Mouse (Mus musculus) limb, embryonic 13.5 days (tissue): ENCODE results near the gene Slc16a10. TPM values are rescaled to one million over a fixed set of nuclear protein-coding genes. Genes with fewer than 3 reads are reported as not detected.

Experiments used
- ATAC-seq: fragments of 200-750 bp; cut with Nextera tagmentation; 2 replicates; pipeline ENCODE4 v1.8.0; 2017; ENCODE audit warnings: low read depth, moderate number of reproducible peaks, moderate TSS enrichment; ENCODE audit not compliant: low FRiP score
- H3K27ac ChIP-seq: fragments of 300-500 bp; sonication (generic); 2 replicates; pipeline ENCODE4 v1.5.1; 2015; ENCODE audit warnings: inconsistent platforms, mild to moderate bottlenecking, moderate library complexity
- H3K27me3 ChIP-seq: fragments of 300-500 bp; sonication (generic); 2 replicates; pipeline ENCODE4 v1.6.1; 2015; ENCODE audit warnings: mild to moderate bottlenecking, inconsistent platforms
- H3K36me3 ChIP-seq: fragments of 300-500 bp; sonication (generic); 2 replicates; pipeline ENCODE4 v1.6.1; 2015; ENCODE audit warnings: inconsistent platforms, mild to moderate bottlenecking, moderate library complexity
- H3K4me1 ChIP-seq: fragments of 300-500 bp; sonication (generic); 2 replicates; pipeline ENCODE4 v1.6.1; 2015; ENCODE audit warnings: inconsistent platforms
- H3K4me2 ChIP-seq: fragments of 300-500 bp; sonication (generic); replicated peaks from 2 replicates; pipeline ENCODE4 v1.6.1; 2015; ENCODE audit warnings: inconsistent platforms, mild to moderate bottlenecking, moderate library complexity
- H3K4me3 ChIP-seq: fragments of 300-500 bp; sonication (generic); 2 replicates; pipeline ENCODE4 v1.5.1; 2015; ENCODE audit warnings: moderate library complexity, mild to moderate bottlenecking, inconsistent platforms
- H3K9ac ChIP-seq: fragments of 300-500 bp; sonication (generic); 2 replicates; pipeline ENCODE4 v1.6.1; 2015; ENCODE audit warnings: mild to moderate bottlenecking, inconsistent platforms
- H3K9me3 ChIP-seq: fragments of 300-500 bp; sonication (generic); 2 replicates; pipeline ENCODE4 v1.6.1; 2016; ENCODE audit warnings: inconsistent platforms
- WGBS: fragments of 180-500 bp; shearing (Covaris S2); methylation state at CpG from one replicate; pipeline ENCODE4 v1.1.7; 2015; 5-methylcytosine and 5-hydroxymethylcytosine counted together
- polyA plus RNA-seq: library from polyadenylated mRNA; unstranded; fragments of >200 nt; fragmentation: Nextera tagmentation; extraction: Ambion mirVana; gene quantifications from 2 replicates; pipeline ENCODE4 v1.2.1, GENCODE M21; 2015

Slc16a10 gene
- polyA plus RNA-seq, 1 experiment from 2014 or later = 7.9 TPM

DNA sequence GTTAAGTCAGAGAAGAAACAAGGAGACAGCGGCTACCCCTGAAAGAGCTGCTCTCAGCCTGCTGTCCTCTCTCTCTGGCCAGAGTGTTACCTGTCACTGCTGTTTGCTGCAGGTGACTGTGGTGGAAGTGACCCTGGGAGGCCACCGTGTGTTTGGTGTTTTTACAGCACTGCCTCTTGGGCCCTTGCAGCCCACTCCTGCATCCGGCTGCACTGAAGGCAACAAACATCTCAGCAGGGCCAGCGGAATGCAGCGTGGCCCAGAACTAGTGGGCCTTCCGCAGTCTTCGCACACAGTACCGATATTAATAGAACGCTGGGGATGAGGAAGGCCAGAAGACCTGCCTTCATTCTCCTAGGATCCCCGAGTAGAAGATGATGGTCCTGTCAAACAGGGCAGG is 27.5 kb upstream of the Slc16a10 start:
- ATAC-seq = no peak

DNA sequence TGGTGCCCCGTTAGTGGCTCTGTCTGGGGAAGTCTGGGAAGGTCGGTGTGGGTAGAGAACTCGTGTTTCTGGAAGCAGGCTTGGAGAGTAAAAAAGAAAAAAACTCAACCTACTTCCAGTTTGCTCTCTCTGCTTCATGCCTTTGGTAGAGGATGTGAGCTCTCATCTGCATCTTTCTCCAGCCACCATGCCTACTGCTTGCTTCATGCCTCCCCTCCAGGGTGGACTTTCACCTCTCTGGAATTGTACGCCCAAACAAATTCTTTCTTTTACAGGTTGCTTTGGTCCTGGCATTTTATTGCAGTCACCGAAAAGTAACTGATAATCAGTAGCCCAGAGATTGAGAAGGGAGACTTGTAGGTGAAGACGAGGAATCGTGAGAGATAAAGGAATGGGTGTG is 27.0 kb upstream of the Slc16a10 start:
- no peak overlapping the region for H3K9ac ChIP-seq
- WGBS = 83% methylated on average over 7 of the region's 7 CpGs

More for the DNA sequence above, 27.5 kb upstream of the Slc16a10 start:
- Histone ChIP-seq H3K9me3 (no peaks in the 10 kb centered on the region), H3K36me3 (no peaks in the 10 kb centered on the region), H3K27ac (no peak overlapping the region), H3K9ac (no peak overlapping the region), H3K27me3 (no peaks in the 10 kb centered on the region), H3K4me3 (no peak overlapping the region), H3K4me2 (no peak overlapping the region), H3K4me1 (peaks cover 11% of the 10 kb centered on the region)
- WGBS = 87% methylated on average over 10 of the region's 10 CpGs

DNA sequence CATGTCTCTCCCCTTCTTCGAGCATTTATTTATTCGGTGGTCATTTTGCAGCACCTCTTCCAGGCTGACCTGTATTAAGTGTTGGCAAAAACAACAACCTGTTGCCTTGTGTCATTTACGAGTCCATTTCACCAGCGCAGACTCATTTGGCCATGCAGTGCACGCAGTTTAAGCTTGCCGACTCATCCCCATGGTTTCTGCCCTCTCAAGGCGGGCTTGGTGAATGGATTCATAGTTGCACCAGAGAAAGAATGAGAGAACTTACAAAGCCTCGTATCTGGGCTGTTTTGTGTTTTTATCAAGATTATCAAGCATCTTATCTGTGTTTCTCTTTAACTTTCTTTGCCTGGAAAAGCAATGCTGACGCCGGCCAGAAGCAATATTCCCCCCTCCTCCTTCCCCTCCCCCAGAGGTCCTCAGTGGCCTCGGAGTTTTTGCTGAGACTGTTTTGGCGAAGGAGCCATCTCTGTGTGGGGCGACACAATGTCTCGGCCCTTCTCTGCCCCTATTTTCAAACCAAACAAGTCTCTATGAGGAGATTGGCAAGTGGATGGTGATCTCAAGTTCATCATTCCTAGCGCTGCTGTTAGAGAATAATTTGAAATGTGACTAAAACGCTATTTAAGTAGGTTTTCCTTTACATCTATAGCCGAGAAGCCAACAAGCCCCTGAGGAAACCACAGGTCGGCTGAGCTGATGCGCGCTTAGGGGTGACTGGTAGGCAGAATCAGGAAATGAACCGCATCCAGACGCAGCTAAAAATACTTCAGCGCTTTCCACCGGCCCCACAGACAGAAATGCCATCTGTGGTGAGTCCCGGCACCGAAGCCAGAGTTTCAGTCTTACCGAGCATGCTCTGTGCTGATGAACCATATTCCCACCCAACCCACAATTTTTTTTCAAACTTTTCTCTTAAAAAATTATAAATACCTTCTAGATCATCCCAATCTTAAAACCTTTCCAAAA is 22.6 kb upstream of the Slc16a10 start:
- no peak overlapping the region for H3K27ac ChIP-seq
- H3K4me2 ChIP-seq = no peak overlapping the region
- ATAC-seq = no peak
- no peaks in the 10 kb centered on the region for H3K9me3 ChIP-seq
- H3K36me3 ChIP-seq = no peaks in the 10 kb centered on the region
- H3K9ac ChIP-seq = no peak overlapping the region
- no peaks in the 10 kb centered on the region for H3K27me3 ChIP-seq
- H3K4me3 ChIP-seq = no peak overlapping the region
- 84% methylated on average over 27 of the region's 27 CpGs for WGBS
- peaks cover 3% of the 10 kb centered on the region for H3K4me1 ChIP-seq

More for the DNA sequence above, 27.0 kb upstream of the Slc16a10 start:
- H3K9me3 ChIP-seq = no peaks in the 10 kb centered on the region
- ATAC-seq = no peak
- no peak overlapping the region for H3K4me3 ChIP-seq
- H3K27me3 ChIP-seq = no peaks in the 10 kb centered on the region
- H3K36me3 ChIP-seq = no peaks in the 10 kb centered on the region
- H3K27ac ChIP-seq = no peak overlapping the region
- peaks cover 11% of the 10 kb centered on the region for H3K4me1 ChIP-seq
- no peak overlapping the region for H3K4me2 ChIP-seq

DNA sequence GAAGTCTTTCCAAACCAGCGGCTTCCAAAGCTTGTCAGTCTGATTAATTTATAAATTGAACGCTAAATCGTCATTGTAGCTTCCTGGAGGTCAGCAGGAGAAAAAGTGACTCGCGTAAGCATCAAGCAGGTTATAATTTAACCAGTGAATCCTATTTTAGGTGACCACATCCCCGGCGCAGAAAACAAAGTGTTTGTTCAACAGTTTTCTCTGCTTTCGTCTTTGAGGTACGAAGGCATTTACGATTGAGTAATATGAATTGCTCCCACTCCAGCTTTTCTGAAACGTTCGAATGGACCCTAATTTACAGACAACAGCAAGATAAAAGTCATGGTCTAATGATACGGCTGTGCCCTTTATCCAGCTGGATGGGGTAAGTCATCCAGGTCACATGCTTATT is 21.9 kb upstream of the Slc16a10 start:
- Histone ChIP-seq H3K4me3 (no peak overlapping the region), H3K4me2 (no peak overlapping the region), H3K27ac (no peak overlapping the region), H3K27me3 (no peaks in the 10 kb centered on the region), H3K9me3 (no peaks in the 10 kb centered on the region), H3K9ac (no peak overlapping the region), H3K36me3 (no peaks in the 10 kb centered on the region), H3K4me1 (no peaks in the 10 kb centered on the region)
- 81% methylated on average over 13 of the region's 13 CpGs for WGBS
- ATAC-seq = no peak

DNA sequence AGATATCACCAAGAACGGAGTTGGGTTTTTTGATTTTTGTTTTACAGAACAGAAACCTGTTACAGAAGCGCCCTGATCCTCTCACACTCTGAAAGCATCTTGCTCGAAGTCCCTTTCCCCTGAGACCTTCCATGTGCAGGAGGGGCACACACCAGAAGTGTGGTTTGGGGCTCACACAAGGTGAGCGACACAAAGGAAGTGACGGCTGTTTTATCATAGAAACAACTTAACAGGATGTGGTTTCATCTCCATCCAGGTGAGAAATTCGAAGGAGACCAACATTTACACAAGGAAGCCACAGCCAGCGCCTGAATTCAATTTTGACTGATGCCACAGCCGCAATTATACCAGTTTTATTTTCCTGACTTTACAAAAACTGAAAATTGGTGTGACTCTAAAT is 21.3 kb upstream of the Slc16a10 start:
- no peak overlapping the region for H3K27ac ChIP-seq
- no peak overlapping the region for H3K9ac ChIP-seq
- no peaks in the 10 kb centered on the region for H3K4me1 ChIP-seq
- H3K27me3 ChIP-seq = no peaks in the 10 kb centered on the region
- no peak overlapping the region for H3K4me3 ChIP-seq
- no peak overlapping the region for H3K4me2 ChIP-seq
- 79% methylated on average over 8 of the region's 8 CpGs for WGBS
- ATAC-seq = no peak
- H3K9me3 ChIP-seq = no peaks in the 10 kb centered on the region
- H3K36me3 ChIP-seq = no peaks in the 10 kb centered on the region

DNA sequence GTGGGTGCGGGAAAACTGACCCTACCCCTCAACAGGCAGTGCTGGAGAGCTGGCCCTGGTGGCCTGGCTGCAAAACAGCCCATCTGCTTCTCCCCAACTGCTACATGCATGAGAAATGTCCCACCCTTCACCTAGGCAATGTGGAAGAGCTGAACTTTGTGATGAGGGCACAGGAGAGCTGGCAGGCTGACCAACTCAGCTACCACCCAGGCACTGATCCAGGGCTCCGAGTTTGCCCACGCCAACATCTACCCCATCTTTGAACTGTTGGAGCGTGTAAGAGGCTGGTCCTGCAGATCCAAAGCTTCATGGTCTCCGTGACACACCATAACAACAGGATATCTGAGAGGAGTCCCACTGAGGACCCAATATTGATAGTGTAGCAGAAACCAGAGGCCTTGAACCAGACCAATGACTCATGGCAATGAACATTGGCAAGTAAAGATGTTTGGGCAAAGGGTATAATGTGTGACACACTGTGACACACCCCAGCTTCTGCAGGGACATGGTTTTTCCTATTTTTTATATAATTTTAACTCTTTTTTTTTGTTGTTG is 19.7 kb upstream of the Slc16a10 start:
- no peak for ATAC-seq
- H3K36me3 ChIP-seq = no peaks in the 10 kb centered on the region
- no peak overlapping the region for H3K27ac ChIP-seq
- no peaks in the 10 kb centered on the region for H3K4me1 ChIP-seq
- no peak overlapping the region for H3K4me3 ChIP-seq
- no peak overlapping the region for H3K9ac ChIP-seq
- H3K4me2 ChIP-seq = no peak overlapping the region
- no peaks in the 10 kb centered on the region for H3K27me3 ChIP-seq
- no peaks in the 10 kb centered on the region for H3K9me3 ChIP-seq
- 87% methylated on average over 5 of the region's 5 CpGs for WGBS

DNA sequence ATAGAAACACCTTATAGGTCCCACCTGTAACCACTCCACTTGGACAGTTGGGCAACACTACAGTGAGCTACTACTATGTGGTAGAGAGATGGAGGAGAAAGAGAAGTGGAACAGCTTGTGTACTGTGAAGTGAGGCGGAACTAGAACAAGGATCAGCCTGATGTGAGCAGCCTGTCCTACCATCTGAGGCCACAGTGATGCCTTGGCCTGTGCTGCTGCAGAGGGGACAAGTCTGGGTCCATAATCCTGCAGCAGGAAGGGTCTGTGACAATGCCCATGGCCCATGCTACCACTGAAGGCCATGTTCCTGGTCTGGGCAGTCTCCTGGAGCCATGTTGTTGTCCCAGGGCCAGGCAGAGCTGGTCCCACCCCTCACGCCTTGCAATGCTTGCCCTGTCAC is 19.2 kb upstream of the Slc16a10 start:
- Histone ChIP-seq H3K9ac (no peak overlapping the region), H3K36me3 (no peaks in the 10 kb centered on the region), H3K4me1 (no peaks in the 10 kb centered on the region), H3K27me3 (no peaks in the 10 kb centered on the region), H3K27ac (no peak overlapping the region), H3K4me3 (no peak overlapping the region), H3K9me3 (no peaks in the 10 kb centered on the region), H3K4me2 (no peak overlapping the region)
- ATAC-seq = no peak
- 93% methylated on average over 2 of the region's 2 CpGs for WGBS

DNA sequence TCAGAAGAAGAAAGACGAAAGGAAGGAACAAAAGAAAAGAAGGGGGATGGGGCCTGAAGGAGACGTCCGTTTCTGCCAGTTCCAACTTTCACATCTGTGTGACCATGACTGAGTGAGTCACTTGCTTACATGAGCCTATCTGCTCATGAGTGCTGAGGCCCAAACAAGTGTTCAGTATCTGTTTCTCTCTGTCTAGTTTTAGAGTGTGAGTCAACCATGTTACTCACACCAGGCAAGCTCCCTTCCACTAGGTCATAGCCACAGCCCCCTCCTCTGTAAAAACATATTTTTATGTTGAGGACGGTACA is 10.4 kb upstream of the Slc16a10 start:
- Histone ChIP-seq H3K4me1 (0 out of 2 replicates have a peak, but pooled peaks cover 8% of the 10 kb centered on the region), H3K27ac (peak overlapping the region; percentile 48; the same call in 1 of the 2 replicates), H3K27me3 (no peaks in the 10 kb centered on the region), H3K4me3 (no peak overlapping the region), H3K36me3 (no peaks in the 10 kb centered on the region), H3K9ac (no peak overlapping the region), H3K9me3 (no peaks in the 10 kb centered on the region), H3K4me2 (no peak overlapping the region)
- ATAC-seq = no peak
- 63% methylated on average over 4 of the region's 4 CpGs for WGBS

DNA sequence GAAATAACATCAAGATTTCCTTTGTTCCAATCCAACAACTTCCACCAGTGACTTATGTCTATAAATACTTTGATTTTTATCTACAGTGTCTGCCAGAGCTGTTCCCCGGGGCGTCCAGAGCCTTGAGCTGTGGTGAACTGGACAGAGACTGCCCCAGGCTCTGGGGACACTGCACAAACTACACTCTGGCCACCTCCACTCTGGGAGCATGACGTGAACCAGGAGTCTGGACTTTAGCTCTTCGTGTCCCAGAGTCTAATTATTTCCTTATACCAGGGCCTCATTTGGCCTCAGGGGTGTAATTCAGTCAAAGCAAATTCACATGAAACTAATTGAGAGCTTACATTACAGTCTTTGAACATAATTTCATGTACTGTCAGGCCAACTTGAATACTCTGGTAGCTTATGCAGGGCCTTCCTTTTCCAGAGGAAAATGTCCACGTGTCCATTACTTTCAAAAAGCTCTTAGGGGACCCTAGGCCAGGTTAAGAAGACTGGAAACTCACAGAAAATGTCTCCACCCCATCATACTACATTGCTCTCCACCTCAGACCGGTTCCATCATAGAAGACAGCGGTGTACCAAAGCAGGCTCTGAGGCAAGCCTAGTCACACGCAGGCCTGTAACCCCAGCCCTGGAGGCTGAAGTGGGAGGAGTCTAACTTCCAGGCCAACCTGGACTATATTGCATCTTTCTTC is 9.9 kb upstream of the Slc16a10 start:
- no peak overlapping the region for H3K4me3 ChIP-seq

DNA sequence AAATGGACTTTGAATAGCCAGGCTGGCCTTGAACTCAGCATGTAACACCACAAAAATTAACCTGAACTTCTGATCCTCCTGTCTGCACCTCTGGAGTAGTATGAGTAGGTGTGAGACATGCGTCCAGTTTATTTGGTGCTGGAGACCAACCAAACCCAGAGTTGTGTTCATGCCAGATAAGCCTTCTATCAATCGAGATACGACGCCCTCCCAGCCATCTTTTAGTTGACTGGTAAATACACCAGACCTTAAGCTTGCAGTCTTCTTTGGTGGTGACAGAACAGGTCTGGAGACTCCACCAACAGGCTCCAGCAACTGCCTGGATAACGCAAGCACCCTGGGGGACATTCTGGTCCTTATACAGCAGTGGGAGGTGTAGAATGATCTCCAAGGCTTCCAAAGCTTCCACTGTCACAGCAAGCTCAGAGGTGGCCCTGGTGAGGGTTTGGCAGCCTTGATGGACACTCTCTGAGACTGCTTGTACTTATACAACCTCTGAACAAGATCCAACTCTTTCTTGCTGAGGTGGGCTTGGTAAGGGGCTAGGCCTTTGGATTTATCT is 7.6 kb upstream of the Slc16a10 start:
- Histone ChIP-seq H3K4me2 (no peak overlapping the region), H3K9ac (no peak overlapping the region), H3K9me3 (no peaks in the 10 kb centered on the region), H3K27me3 (no peaks in the 10 kb centered on the region), H3K4me1 (0 out of 2 replicates have a peak, but pooled peaks cover 11% of the 10 kb centered on the region), H3K36me3 (no peaks in the 10 kb centered on the region), H3K27ac (no peak overlapping the region), H3K4me3 (no peak overlapping the region)
- no peak for ATAC-seq
- 92% methylated on average over 5 of the region's 5 CpGs for WGBS

More for the DNA sequence above, 9.9 kb upstream of the Slc16a10 start:
- Histone ChIP-seq H3K36me3 (no peaks in the 10 kb centered on the region), H3K9me3 (no peaks in the 10 kb centered on the region), H3K4me1 (0 out of 2 replicates have a peak, but pooled peaks cover 8% of the 10 kb centered on the region), H3K9ac (no peak overlapping the region), H3K4me2 (no peak overlapping the region), H3K27me3 (no peaks in the 10 kb centered on the region), H3K27ac (peak overlapping the region; percentile 70; the same call in 1 of the 2 replicates)
- ATAC-seq = peak; percentile 64
- 28% methylated on average over 8 of the region's 8 CpGs for WGBS

DNA sequence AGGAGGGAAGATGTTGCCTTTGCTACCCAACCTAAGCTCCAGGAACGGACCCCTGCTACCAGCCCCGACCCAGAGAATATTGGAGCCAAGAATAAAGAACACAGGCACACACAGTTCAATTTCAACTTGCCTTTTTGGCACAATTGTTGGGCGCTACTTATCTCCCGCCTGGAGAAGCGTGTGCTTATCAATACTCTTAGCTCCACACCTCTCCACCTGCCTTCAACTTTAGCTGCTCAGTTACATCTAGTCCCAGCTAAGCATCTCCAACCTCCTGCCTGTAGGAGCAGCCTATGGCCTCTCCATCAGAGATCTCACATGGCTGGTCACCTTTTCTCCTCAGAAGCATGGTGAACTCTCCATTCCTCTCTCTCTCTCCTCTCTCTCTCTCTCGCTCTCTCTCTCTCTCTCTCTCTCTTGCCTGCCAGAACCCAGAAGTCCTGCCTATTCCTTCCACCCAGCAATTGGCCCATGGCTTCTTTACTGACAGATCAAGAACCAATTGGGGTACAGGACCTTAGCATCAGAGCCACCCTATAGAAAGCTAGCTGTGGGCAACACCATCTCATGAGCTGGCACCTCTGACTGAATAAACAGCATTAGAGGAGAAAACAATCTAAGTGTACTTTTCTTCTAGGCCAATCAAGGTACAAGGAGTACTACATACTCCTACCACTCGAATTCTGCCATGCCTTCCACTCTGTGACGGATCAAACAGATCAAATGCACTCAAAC is 5.4 kb upstream of the Slc16a10 start:
- ATAC-seq = no peak
- Histone ChIP-seq H3K27me3 (no peaks in the 10 kb centered on the region), H3K4me3 (no peak overlapping the region), H3K9me3 (no peaks in the 10 kb centered on the region), H3K36me3 (no peaks in the 10 kb centered on the region), H3K27ac (no peak overlapping the region), H3K4me1 (0 out of 2 replicates have a peak, but pooled peaks cover 11% of the 10 kb centered on the region), H3K9ac (no peak overlapping the region), H3K4me2 (no peak overlapping the region)
- 88% methylated on average over 8 of the region's 8 CpGs for WGBS
